Mouse (Mus musculus) neural tube, embryonic 15.5 days (tissue): ENCODE results near the gene Gosr1. TPM values are rescaled to one million over a fixed set of nuclear protein-coding genes. Genes with fewer than 3 reads are reported as not detected.
"Not testable (repeated sequence)": the region's sequence is repeated elsewhere in the genome, so short reads cannot be mapped to it uniquely, and the experiment has no call there.

Source experiments
- ATAC-seq: fragments of 200-750 bp; cut with Nextera tagmentation; 2 replicates; pipeline ENCODE4 v1.8.0; 2017; ENCODE audit warnings: mild to moderate bottlenecking, moderate TSS enrichment, moderate library complexity; ENCODE audit not compliant: low FRiP score
- H3K27ac ChIP-seq: fragments of 300-500 bp; sonication (generic); replicated peaks from 2 replicates; pipeline ENCODE4 v1.5.1; 2015; ENCODE audit warnings: mild to moderate bottlenecking, inconsistent platforms
- H3K27me3 ChIP-seq: fragments of 300-500 bp; sonication (generic); replicated peaks from 2 replicates; pipeline ENCODE4 v1.6.1; 2015; ENCODE audit warnings: inconsistent platforms
- H3K36me3 ChIP-seq: fragments of 300-500 bp; sonication (generic); 2 replicates; pipeline ENCODE4 v1.6.1; 2015; ENCODE audit warnings: inconsistent platforms
- H3K4me1 ChIP-seq: fragments of 300-500 bp; sonication (generic); 2 replicates; pipeline ENCODE4 v1.6.1; 2015; ENCODE audit warnings: inconsistent platforms
- H3K4me2 ChIP-seq: fragments of 300-500 bp; sonication (generic); 2 replicates; pipeline ENCODE4 v1.6.1; 2015; ENCODE audit warnings: inconsistent platforms, mild to moderate bottlenecking, moderate library complexity
- H3K4me3 ChIP-seq: fragments of 300-500 bp; sonication (generic); replicated peaks from 2 replicates; pipeline ENCODE4 v1.5.1; 2015; ENCODE audit warnings: mild to moderate bottlenecking, inconsistent platforms
- H3K9ac ChIP-seq: fragments of 300-500 bp; sonication (generic); replicated peaks from 2 replicates; pipeline ENCODE4 v1.6.1; 2015; ENCODE audit warnings: mild to moderate bottlenecking, inconsistent platforms
- H3K9me3 ChIP-seq: fragments of 300-500 bp; sonication (generic); replicated peaks from 2 replicates; pipeline ENCODE4 v1.6.1; 2016; ENCODE audit warnings: inconsistent platforms
- WGBS: fragments of 180-500 bp; shearing (Covaris S2); methylation state at CpG from one replicate; pipeline ENCODE4 v1.1.7; 2015; ENCODE audit warnings: mixed read lengths; 5-methylcytosine and 5-hydroxymethylcytosine counted together
- polyA plus RNA-seq: library from polyadenylated mRNA; unstranded; fragments of >200 nt; fragmentation: Nextera tagmentation; extraction: Ambion mirVana; gene quantifications from 2 replicates; pipeline ENCODE4 v1.2.1, GENCODE M21; 2015

Gene Gosr1
- 22.8 and 23.1 TPM in 2 replicates for polyA plus RNA-seq

DNA sequence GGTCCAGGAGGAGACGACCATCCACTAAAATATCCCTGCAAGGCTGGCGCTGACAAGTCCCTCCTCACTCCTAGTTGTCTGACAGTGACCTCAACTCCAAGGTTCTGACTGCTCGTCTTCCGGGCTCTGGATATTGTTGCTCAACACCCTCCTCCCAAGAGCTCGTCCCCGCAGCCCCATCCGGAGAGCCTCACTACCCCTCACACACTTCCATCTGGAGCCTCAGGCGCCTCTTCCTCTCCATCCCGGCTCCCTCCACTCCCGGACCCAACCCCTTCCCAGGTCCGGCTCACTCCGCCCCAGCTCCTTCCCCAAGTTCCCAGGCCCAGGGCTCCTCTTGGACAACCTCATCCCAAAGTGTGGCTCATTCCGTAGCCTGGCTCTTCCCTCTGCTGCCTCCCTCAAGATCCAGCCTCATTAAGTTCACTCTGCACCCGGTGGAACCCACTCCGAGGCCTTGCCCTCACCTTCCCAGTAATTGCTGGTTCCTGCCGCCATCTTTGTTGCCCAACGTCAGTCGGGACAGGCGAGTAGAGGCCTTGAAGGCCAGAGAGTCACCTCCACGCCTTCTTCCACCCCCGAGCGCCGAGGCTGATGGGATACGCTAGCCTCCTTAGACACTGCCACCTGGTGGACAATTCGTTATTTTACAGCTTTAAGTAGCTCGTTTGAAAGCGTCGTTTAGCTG lies at the start of gene Gosr1:
TSS of gene Gosr1 (minus strand) at position 527 of the 688 bp plus-strand sequence.
- peak within 1 kb of the TSS; percentile 90 for H3K27ac ChIP-seq
- H3K27me3 ChIP-seq, result peaks cover 6% of the 10 kb centered on the region
- peak within 1 kb of the TSS; percentile 98 for H3K9ac ChIP-seq
- peak within 1 kb of the TSS; percentile 92 for H3K4me3 ChIP-seq
- ATAC-seq, result peak; percentile 98
- peaks cover 11% of the 10 kb centered on the region for H3K4me1 ChIP-seq
- H3K4me2 ChIP-seq, result peak within 1 kb of the TSS; percentile 72
- no peaks in the 10 kb centered on the region for H3K9me3 ChIP-seq
- WGBS, result under 1% methylated on average over 28 of the region's 28 CpGs
- H3K36me3 ChIP-seq, result peaks cover 22% of the 10 kb centered on the region

DNA sequence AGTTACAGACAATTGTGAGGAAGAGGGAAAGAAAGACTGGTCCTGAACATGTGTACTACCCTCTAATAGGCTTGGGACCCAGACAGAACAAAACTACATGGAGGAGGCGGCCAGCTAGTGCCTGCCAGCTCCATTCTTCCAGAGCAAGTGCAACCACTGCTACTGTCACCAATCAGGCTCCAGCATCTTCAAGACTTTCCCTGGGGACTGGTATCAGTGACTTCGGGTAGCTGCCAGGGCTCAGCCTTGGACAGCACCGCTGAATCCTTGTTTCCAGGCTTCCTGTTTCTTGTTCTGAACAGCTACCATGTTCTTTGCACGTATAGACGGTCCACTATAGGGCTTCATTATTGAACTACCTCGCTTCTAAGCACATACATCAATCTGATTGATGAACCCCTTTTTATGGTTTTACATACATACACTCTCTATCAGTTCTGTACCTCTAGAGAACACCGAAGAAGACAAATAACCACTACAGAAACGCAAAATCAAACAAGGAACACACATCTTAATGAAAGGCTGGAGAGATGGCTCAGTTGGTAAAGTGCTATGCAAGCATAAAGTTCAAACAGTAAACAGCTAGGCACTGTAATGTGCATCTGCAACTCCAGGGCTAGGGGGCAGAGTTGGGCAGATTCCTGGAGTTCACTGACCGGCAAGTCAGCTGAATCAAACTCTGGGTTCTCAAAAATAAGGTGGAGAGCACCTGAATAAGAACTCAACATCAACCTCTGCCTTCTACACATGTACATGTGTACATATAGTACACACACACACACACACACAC lies 47.5 kb upstream of the Gosr1 start:
- no peak overlapping the region for H3K27ac ChIP-seq
- no peak overlapping the region for H3K4me2 ChIP-seq
- H3K4me1 ChIP-seq, result no peaks in the 10 kb centered on the region
- WGBS, result 84% methylated on average over 9 of the region's 9 CpGs
- H3K4me3 ChIP-seq, result no peak overlapping the region
- H3K36me3 ChIP-seq, result peaks cover 47% of the 10 kb centered on the region
- ATAC-seq, result no peak
- H3K9ac ChIP-seq, result no peak overlapping the region
- H3K27me3 ChIP-seq, result no peaks in the 10 kb centered on the region
- H3K9me3 ChIP-seq, result no peaks in the 10 kb centered on the region

GRCm38 (mm10) chr11:76809450-76809849 lies 46.1 kb upstream of the Gosr1 start:
- no peak overlapping the region for H3K27ac ChIP-seq
- H3K36me3 ChIP-seq, result peaks cover 57% of the 10 kb centered on the region
- H3K4me2 ChIP-seq, result no peak overlapping the region
- ATAC-seq, result no peak
- H3K4me3 ChIP-seq, result no peak overlapping the region
- H3K9ac ChIP-seq, result no peak overlapping the region
- H3K4me1 ChIP-seq, result no peaks in the 10 kb centered on the region
- no peaks in the 10 kb centered on the region for H3K27me3 ChIP-seq
- H3K9me3 ChIP-seq, result no peaks in the 10 kb centered on the region
- 57% methylated on average over 3 of the region's 3 CpGs for WGBS

DNA sequence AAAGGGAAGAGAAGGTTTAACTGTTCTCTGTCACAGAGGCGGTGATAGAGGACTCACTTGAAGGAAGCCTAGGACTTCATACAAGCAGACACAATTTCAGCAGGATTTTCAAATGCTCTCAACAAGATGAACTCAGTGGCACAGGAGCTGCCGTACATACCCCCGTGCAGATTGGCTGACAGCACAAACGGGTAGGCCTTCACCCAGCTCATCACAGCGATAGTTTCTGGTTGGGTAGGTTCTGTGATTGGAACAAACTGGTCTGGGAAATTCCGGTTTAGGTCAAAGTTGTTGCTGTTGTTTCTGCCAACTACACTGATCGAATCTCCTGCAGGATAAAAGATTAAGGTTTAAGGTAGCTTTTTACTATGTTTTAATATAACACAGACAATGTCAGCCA lies 45.2 kb upstream of the Gosr1 start:
- Histone ChIP-seq H3K4me1 (no peaks in the 10 kb centered on the region), H3K27ac (no peak overlapping the region), H3K4me3 (no peak overlapping the region), H3K36me3 (peaks cover 52% of the 10 kb centered on the region), H3K9me3 (no peaks in the 10 kb centered on the region), H3K27me3 (no peaks in the 10 kb centered on the region), H3K4me2 (no peak overlapping the region), H3K9ac (no peak overlapping the region)
- 92% methylated on average over 7 of the region's 7 CpGs for WGBS
- no peak for ATAC-seq

DNA sequence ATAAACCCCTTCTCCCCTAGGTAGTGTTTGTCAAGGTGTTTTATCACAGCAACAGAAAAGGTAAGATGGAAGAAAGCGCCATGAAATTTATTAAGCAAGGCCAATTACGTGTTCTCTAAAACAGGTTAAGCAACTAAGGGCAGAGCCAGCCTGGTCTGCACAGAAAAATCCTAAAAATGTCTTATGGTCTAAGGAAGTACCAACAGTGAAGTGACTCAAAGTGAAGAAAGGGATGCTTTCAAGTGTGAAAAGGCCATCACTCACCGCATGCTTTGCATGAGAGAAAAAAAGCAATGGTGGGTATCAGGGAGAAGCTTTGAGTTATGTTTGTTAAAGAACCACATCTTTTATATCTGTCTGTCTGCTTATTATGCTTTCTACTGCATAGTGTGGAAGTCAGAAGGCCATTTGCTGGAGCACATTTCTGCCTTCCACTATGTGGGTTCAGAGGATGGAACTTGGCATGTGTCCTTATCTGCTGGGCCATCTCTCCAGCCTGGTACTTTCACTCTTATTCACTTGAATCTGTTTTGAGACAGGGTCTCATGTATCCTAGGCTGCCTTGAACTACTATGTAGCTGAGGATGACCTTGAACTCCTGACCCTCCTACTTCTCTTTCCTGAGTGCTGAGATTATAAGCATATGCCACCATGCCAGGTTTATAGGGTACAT lies 43.8 kb upstream of the Gosr1 start:
- H3K36me3 ChIP-seq, result peaks cover 52% of the 10 kb centered on the region
- no peak overlapping the region for H3K4me2 ChIP-seq
- no peak overlapping the region for H3K4me3 ChIP-seq
- H3K9me3 ChIP-seq, result no peaks in the 10 kb centered on the region
- 92% methylated on average over 3 of the region's 3 CpGs for WGBS
- no peak overlapping the region for H3K27ac ChIP-seq
- no peaks in the 10 kb centered on the region for H3K27me3 ChIP-seq
- no peak for ATAC-seq
- no peak overlapping the region for H3K9ac ChIP-seq
- no peaks in the 10 kb centered on the region for H3K4me1 ChIP-seq

- ATAC-seq, result no peak
Measured at GRCm38 (mm10) chr11:76806026-76806425, 42.6 kb upstream of the Gosr1 start.

DNA sequence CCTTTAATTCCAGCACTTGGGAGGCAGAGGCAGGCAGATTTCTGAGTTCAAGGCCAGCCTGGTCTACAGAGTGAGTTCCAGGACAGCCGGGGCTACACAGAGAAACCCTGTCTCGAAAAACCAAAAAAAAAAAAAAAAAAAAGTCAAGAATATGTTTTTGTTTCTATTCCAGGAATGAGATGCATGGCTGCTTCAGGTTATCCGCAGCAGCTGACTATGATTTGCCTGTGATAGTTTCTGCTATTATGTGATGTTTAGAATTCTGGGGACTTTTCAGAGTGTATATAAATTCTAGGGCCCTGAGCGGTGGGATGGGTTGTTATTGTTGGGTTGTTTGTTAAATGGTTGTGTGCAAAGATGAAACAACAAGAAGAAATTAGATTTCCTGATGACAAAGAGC lies 41.7 kb upstream of the Gosr1 start:
- peaks cover 57% of the 10 kb centered on the region for H3K36me3 ChIP-seq
- H3K27me3 ChIP-seq, H3K4me1 ChIP-seq, H3K9me3 ChIP-seq, H3K9ac ChIP-seq, H3K27ac ChIP-seq, H3K4me3 ChIP-seq, ATAC-seq, H3K4me2 ChIP-seq: not testable (repeated sequence)
- 89% methylated on average over 4 of the region's 4 CpGs for WGBS

More at GRCm38 (mm10) chr11:76806026-76806425, 42.6 kb upstream of the Gosr1 start:
- H3K9ac ChIP-seq, result no peak overlapping the region
- no peak overlapping the region for H3K4me2 ChIP-seq
- WGBS, result 72% methylated on average over 4 of the region's 4 CpGs
- H3K9me3 ChIP-seq, result no peaks in the 10 kb centered on the region
- H3K27me3 ChIP-seq, result no peaks in the 10 kb centered on the region
- H3K27ac ChIP-seq, result no peak overlapping the region
- H3K4me1 ChIP-seq, result no peaks in the 10 kb centered on the region
- no peak overlapping the region for H3K4me3 ChIP-seq
- H3K36me3 ChIP-seq, result peaks cover 56% of the 10 kb centered on the region

DNA sequence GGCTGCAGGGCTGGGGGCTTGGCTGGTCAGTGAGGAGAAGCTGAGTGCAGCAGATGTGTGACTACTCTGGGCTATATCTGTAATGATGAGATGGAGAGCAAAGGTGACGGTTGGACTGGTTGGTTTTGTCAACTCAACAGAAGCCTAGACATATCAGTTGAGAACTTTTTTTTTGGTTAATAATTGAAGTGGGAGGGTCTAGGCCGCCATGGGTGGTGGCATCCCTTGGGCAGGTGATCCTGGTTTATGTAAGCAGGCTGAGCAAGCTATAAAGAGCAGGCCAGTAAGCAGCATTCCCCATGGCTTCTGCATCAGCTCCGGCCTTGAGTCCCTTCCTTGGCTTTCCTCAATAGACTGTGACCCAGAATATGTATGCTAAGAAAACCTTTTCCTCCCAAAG lies 39.9 kb upstream of the Gosr1 start:
- no peaks in the 10 kb centered on the region for H3K9me3 ChIP-seq
- H3K36me3 ChIP-seq, result peaks cover 61% of the 10 kb centered on the region
- no peaks in the 10 kb centered on the region for H3K4me1 ChIP-seq
- WGBS, result 94% methylated on average over 3 of the region's 3 CpGs
- no peak overlapping the region for H3K4me3 ChIP-seq
- H3K9ac ChIP-seq, result no peak overlapping the region
- H3K27ac ChIP-seq, result no peak overlapping the region
- no peaks in the 10 kb centered on the region for H3K27me3 ChIP-seq
- ATAC-seq, result no peak
- no peak overlapping the region for H3K4me2 ChIP-seq

DNA sequence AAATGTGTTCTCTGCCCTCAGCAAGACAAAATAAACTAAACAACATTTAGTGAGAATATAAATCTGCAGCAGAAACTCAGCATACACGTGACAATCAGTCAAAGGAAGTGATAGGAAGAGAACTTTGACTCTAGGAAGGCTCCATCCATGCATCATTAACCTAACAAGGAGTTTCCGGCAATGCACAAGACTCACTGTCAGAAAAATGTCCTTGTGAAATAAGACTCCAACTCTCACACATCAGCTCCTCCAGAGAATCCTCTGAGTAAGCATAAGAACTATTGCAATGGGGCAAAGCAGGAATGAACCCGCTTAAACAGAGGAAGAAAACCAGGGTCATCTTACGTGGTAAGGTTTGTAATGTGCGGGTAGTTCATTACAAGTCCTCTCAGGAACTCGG lies 33.9 kb upstream of the Gosr1 start:
- WGBS, result 91% methylated on average over 6 of the region's 6 CpGs
- H3K9ac ChIP-seq, result no peak overlapping the region
- H3K9me3 ChIP-seq, result no peaks in the 10 kb centered on the region
- no peaks in the 10 kb centered on the region for H3K4me1 ChIP-seq
- ATAC-seq, result no peak
- H3K4me3 ChIP-seq, result no peak overlapping the region
- no peak overlapping the region for H3K27ac ChIP-seq
- peaks cover 48% of the 10 kb centered on the region for H3K36me3 ChIP-seq
- no peak overlapping the region for H3K4me2 ChIP-seq
- H3K27me3 ChIP-seq, result no peaks in the 10 kb centered on the region

- H3K4me2 ChIP-seq, result no peak overlapping the region
- no peak for ATAC-seq
- H3K4me1 ChIP-seq, result no peaks in the 10 kb centered on the region
- no peak overlapping the region for H3K27ac ChIP-seq
- no peak overlapping the region for H3K9ac ChIP-seq
- peaks cover 59% of the 10 kb centered on the region for H3K36me3 ChIP-seq
- no peaks in the 10 kb centered on the region for H3K9me3 ChIP-seq
- H3K27me3 ChIP-seq, result no peaks in the 10 kb centered on the region
- no peak overlapping the region for H3K4me3 ChIP-seq
- WGBS, result 81% methylated on average over 5 of the region's 5 CpGs
Measured at GRCm38 (mm10) chr11:76795326-76795725, 31.9 kb upstream of the Gosr1 start.

- Histone ChIP-seq H3K27ac (no peak overlapping the region), H3K4me2 (no peak overlapping the region), H3K9me3 (no peaks in the 10 kb centered on the region), H3K27me3 (no peaks in the 10 kb centered on the region), H3K4me1 (no peaks in the 10 kb centered on the region), H3K4me3 (no peak overlapping the region), H3K36me3 (peaks cover 47% of the 10 kb centered on the region), H3K9ac (no peak overlapping the region)
- ATAC-seq, result no peak
- 92% methylated on average over 7 of the region's 7 CpGs for WGBS
Measured at GRCm38 (mm10) chr11:76791331-76791730, 28.0 kb upstream of the Gosr1 start.

DNA sequence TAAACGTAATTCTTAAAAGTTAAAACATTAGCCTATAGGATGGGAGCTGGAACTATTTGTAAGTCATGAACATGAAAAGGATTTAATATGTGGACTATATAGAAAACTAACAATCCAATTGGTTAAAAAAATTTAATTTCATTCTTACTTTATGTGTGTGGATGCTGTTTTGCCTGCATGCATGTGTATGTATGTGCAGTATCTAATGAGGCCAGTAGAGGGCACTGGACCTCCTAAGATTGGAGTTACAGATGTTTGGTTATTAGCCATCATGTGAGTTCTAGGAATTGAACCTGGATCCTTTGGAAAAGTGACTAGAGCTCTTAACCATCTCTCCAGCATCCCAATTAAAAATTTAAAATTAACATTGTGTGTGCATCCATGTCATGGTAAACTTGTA lies 25.9 kb upstream of the Gosr1 start:
- no peak overlapping the region for H3K4me2 ChIP-seq
- H3K4me3 ChIP-seq, result no peak overlapping the region
- WGBS, result 94% methylated on average over 1 of the region's 1 CpGs
- H3K27ac ChIP-seq, result no peak overlapping the region
- H3K36me3 ChIP-seq, result peaks cover 59% of the 10 kb centered on the region
- no peaks in the 10 kb centered on the region for H3K27me3 ChIP-seq
- H3K4me1 ChIP-seq, result no peaks in the 10 kb centered on the region
- no peak overlapping the region for H3K9ac ChIP-seq
- no peaks in the 10 kb centered on the region for H3K9me3 ChIP-seq
- ATAC-seq, result no peak
